Mouse (Mus musculus) layer of hippocampus, adult 2 months (tissue): ENCODE data around the gene BC035044. TPM values are rescaled to one million over a fixed set of nuclear protein-coding genes. Genes with fewer than 3 reads are reported as not detected.
A peak's percentile ranks its signal among the peaks of the same experiment; 100 is the strongest.
"Not testable (repeated sequence)": the region's sequence is repeated elsewhere in the genome, so short reads cannot be mapped to it uniquely, and the experiment has no call there.

Source experiments
- DNase-seq, 2 experiments: peaks; one replicate each; pipeline ENCODE4 v3.0.0; 2022; ENCODE audit warnings: low spot score in 2 of 2
- H3K27ac ChIP-seq: fragments of 200-600 bp; 2 replicates; pipeline ENCODE4 v1.8.1; 2022
- H3K4me3 ChIP-seq: fragments of 200-600 bp; 2 replicates; pipeline ENCODE4 v1.8.1; 2022; ENCODE audit warnings: mild to moderate bottlenecking
- CTCF ChIP-seq: fragments of 200-600 bp; conservative IDR thresholded peaks from 2 replicates; pipeline ENCODE4 v1.8.1; 2022; ENCODE audit warnings: antibody characterized with exemption, mild to moderate bottlenecking, moderate library complexity
- microRNA-seq, 2 experiments: library from miRNA; unstranded; fragments of <30 nt; microRNA quantifications; one replicate each; pipeline ENCODE4 v1.2.0; 2021
- total RNA-seq, 2 experiments: library from RNA; stranded (reverse); gene quantifications; 2 replicates each; pipeline ENCODE4 v1.2.3; 2021

Gene BC035044
- total RNA-seq, 2 experiments from 2014 or later: 2.0 to 2.8 TPM

- peak; percentile 33 to 47 for DNase-seq
- no peak for TF ChIP-seq CTCF
- Histone ChIP-seq H3K4me3 (peak overlapping the region; percentile 48), H3K27ac (peak overlapping the region; percentile 73)
Measured at GRCm38 (mm10) chr6:128802557-128802956, 88.4 kb downstream of the BC035044 start.

- not testable (repeated sequence) for H3K27ac ChIP-seq, H3K4me3 ChIP-seq, DNase-seq
Measured at GRCm38 (mm10) chr6:128800696-128801095, 90.2 kb downstream of the BC035044 start.

GRCm38 (mm10) chr6:128799896-128800270, 91.0 kb downstream of the BC035044 start:
- Histone ChIP-seq H3K27ac (no peak overlapping the region; the same call in 1 of the 2 replicates), H3K4me3 (peak overlapping the region; percentile 70)
- peak; percentile 43 for TF ChIP-seq CTCF
- DNase-seq: no peak

GRCm38 (mm10) chr6:128799144-128799895, 91.6 kb downstream of the BC035044 start:
- Histone ChIP-seq H3K4me3 (peak overlapping the region; percentile 70), H3K27ac (peak overlapping the region; percentile 91)
- DNase-seq: peak; percentile 87 to 88
- TF ChIP-seq CTCF: peak; percentile 81

Small RNA genes lying within 50 kb of the gene (microRNA-seq; reads per million reads assigned to microRNA genes)
- gene Gm27336: 0 reads per million in 2 experiments

Other genes with a start within 250 kb of the BC035044 start
- gene Clec2h, start 228.7 kb downstream of the BC035044 start, total RNA-seq: not detected
- gene Klrb1, start 168.1 kb downstream of the BC035044 start, total RNA-seq: not detected
- gene Klrb1c, start 101.9 kb downstream of the BC035044 start, total RNA-seq: not detected
- not detected for gene Gm44511, start 64.8 kb downstream of the BC035044 start, total RNA-seq
- gene Klrb1b, start 64.8 kb downstream of the BC035044 start, total RNA-seq: not detected
- not detected for gene Clec2i, start 3.5 kb downstream of the BC035044 start, total RNA-seq
- gene Clec2g, start 43.3 kb upstream of the BC035044 start, total RNA-seq: 1 to 10 TPM in 1 of 2 experiments, under 1 TPM in 1; 0.71 to 1.0 TPM
- not detected for gene Klrb1f, start 154.8 kb upstream of the BC035044 start, total RNA-seq
- gene Clec2e, start 209.8 kb upstream of the BC035044 start, total RNA-seq: not detected